Mouse (Mus musculus) G1E (cell line): Measurements from ENCODE around the gene Pet100. TPM values are rescaled to one million over a fixed set of nuclear protein-coding genes. Genes with fewer than 3 reads are reported as not detected.

Experiments
- ATAC-seq: 2 replicates; pipeline ENCODE4 v1.8.0; 2016; ENCODE audit warnings: mild to moderate bottlenecking; ENCODE audit not compliant: insufficient number of reproducible peaks, poor library complexity, low FRiP score, severe bottlenecking; ENCODE audit errors: extremely low read depth
- DNase-seq: peaks from one replicate; pipeline ENCODE4 v3.0.0; 2012; ENCODE audit warnings: low spot score
- H3K27me3 ChIP-seq: 2 replicates; pipeline ENCODE4 v1.6.1; 2012; ENCODE audit warnings: mild to moderate bottlenecking, low read length, inconsistent platforms; ENCODE audit not compliant: insufficient read depth
- H3K36me3 ChIP-seq: replicated peaks from 2 replicates; pipeline ENCODE3; 2012; ENCODE audit warnings: mild to moderate bottlenecking, inconsistent platforms
- H3K4me1 ChIP-seq: 2 replicates; pipeline ENCODE4 v1.6.1; 2012; ENCODE audit warnings: low read depth, low read length, inconsistent platforms, mixed read lengths; ENCODE audit not compliant: insufficient read depth
- H3K4me3 ChIP-seq: 2 replicates; pipeline ENCODE4 v1.5.1; 2012; ENCODE audit warnings: low read depth, mild to moderate bottlenecking, inconsistent platforms, low read length, moderate library complexity, mixed read lengths
- H3K9me3 ChIP-seq: replicated peaks from 2 replicates; pipeline ENCODE4 v1.6.1; 2012; ENCODE audit warnings: inconsistent platforms
- CTCF ChIP-seq: IDR thresholded peaks from 2 replicates; pipeline ENCODE4 v1.5.1; 2012; ENCODE audit warnings: low read depth, low read length, inconsistent platforms, mixed read lengths
- GATA1 ChIP-seq: IDR thresholded peaks from 2 replicates; pipeline ENCODE4 v1.6.1; 2012; ENCODE audit warnings: borderline replicate concordance, low read length, inconsistent platforms, mixed read lengths
- GATA2 ChIP-seq: IDR thresholded peaks from 2 replicates; pipeline ENCODE4 v1.6.1; 2012; ENCODE audit warnings: low read depth, low read length, inconsistent platforms, borderline replicate concordance
- POLR2AphosphoS5 ChIP-seq: IDR thresholded peaks from 2 replicates; pipeline ENCODE4 v1.6.1; 2012; ENCODE audit warnings: low read depth, low read length, inconsistent platforms; ENCODE audit not compliant: insufficient replicate concordance
- TAL1 ChIP-seq: conservative IDR thresholded peaks from 2 replicates; pipeline ENCODE4 v1.6.1; 2012; ENCODE audit warnings: low read depth, low read length, inconsistent platforms, mixed read lengths
- polyA plus RNA-seq: library from polyadenylated mRNA; stranded (reverse); fragments of >175 nt; gene quantifications from 2 replicates; pipeline ENCODE4 v1.2.3, GENCODE M21; 2012
- total RNA-seq, 2 experiments: library from RNA; stranded (forward) in 1 of 2; stranded (reverse) in 1 of 2; fragments of 200-1000 nt in 1 of 2; fragments of >200 nt in 1 of 2; fragmentation: Nextera tagmentation in 1 of 2; gene quantifications; 2 replicates each; pipeline ENCODE4 v1.2.3; 2014 to 2017

Pet100 gene
- total and polyA plus RNA-seq, 3 experiments: 22.2 to 116 (median 52.9) TPM

GRCm38 (mm10) chr8:3599219-3599618 is 22.1 kb upstream of the Pet100 start:
- no peaks in the 10 kb centered on the region for H3K9me3 ChIP-seq
- peaks cover 19% of the 10 kb centered on the region for H3K4me1 ChIP-seq
- H3K4me3 ChIP-seq: no peak overlapping the region
- DNase-seq (no peak), ATAC-seq (no peak)
- H3K36me3 ChIP-seq: no peaks in the 10 kb centered on the region
- peaks cover 38% of the 10 kb centered on the region for H3K27me3 ChIP-seq
- no peak for TF ChIP-seq POLR2AphosphoS5
- no peak for TF ChIP-seq TAL1
- TF ChIP-seq GATA2: no peak
- TF ChIP-seq GATA1: no peak
- TF ChIP-seq CTCF: no peak

GRCm38 (mm10) chr8:3600401-3600800 is 20.9 kb upstream of the Pet100 start:
- Histone ChIP-seq H3K27me3 (peaks cover 42% of the 10 kb centered on the region), H3K36me3 (no peaks in the 10 kb centered on the region), H3K9me3 (no peaks in the 10 kb centered on the region), H3K4me1 (peaks cover 19% of the 10 kb centered on the region), H3K4me3 (no peak overlapping the region)
- ATAC-seq (no peak), DNase-seq (no peak)
- TF ChIP-seq TAL1 (no peak), GATA1 (no peak), GATA2 (no peak), CTCF (no peak), POLR2AphosphoS5 (no peak)

- peaks cover 33% of the 10 kb centered on the region for H3K27me3 ChIP-seq
- H3K36me3 ChIP-seq: peaks cover 15% of the 10 kb centered on the region
- TF ChIP-seq GATA2: no peak
- TF ChIP-seq GATA1: no peak
- H3K4me1 ChIP-seq: peaks cover 25% of the 10 kb centered on the region
- ATAC-seq (no peak), DNase-seq (no peak)
- no peaks in the 10 kb centered on the region for H3K9me3 ChIP-seq
- no peak overlapping the region for H3K4me3 ChIP-seq
Observed at GRCm38 (mm10) chr8:3603439-3603838, 17.9 kb upstream of the Pet100 start.

- 0 out of 2 replicates have a peak, but pooled peaks have one; percentile 24 for ATAC-seq
- peak overlapping the region; percentile 11; the same call in 1 of the 2 replicates for H3K4me3 ChIP-seq
- H3K4me1 ChIP-seq: peaks cover 27% of the 10 kb centered on the region
- TF ChIP-seq CTCF (no peak), GATA2 (no peak), POLR2AphosphoS5 (no peak), TAL1 (no peak), GATA1 (no peak)
- no peaks in the 10 kb centered on the region for H3K9me3 ChIP-seq
- peak; percentile 60 for DNase-seq
- H3K36me3 ChIP-seq: peaks cover 46% of the 10 kb centered on the region
- H3K27me3 ChIP-seq: peaks cover 23% of the 10 kb centered on the region
Observed at GRCm38 (mm10) chr8:3606593-3606992, 14.8 kb upstream of the Pet100 start.

GRCm38 (mm10) chr8:3607822-3608221 is 13.5 kb upstream of the Pet100 start:
- peaks cover 17% of the 10 kb centered on the region for H3K27me3 ChIP-seq
- DNase-seq (no peak), ATAC-seq (no peak)
- no peak overlapping the region for H3K4me3 ChIP-seq
- H3K36me3 ChIP-seq: peaks cover 59% of the 10 kb centered on the region
- peaks cover 29% of the 10 kb centered on the region for H3K4me1 ChIP-seq
- H3K9me3 ChIP-seq: no peaks in the 10 kb centered on the region
- TF ChIP-seq POLR2AphosphoS5 (no peak), GATA2 (no peak), TAL1 (no peak), GATA1 (no peak), CTCF (no peak)

GRCm38 (mm10) chr8:3609046-3609815 is 12.1 kb upstream of the Pet100 start:
- Histone ChIP-seq H3K27me3 (peaks cover 5% of the 10 kb centered on the region), H3K4me3 (no peak overlapping the region), H3K9me3 (no peaks in the 10 kb centered on the region), H3K4me1 (peaks cover 30% of the 10 kb centered on the region), H3K36me3 (peaks cover 73% of the 10 kb centered on the region)
- DNase-seq (no peak), ATAC-seq (no peak)
- TF ChIP-seq CTCF (no peak), TAL1 (no peak), GATA2 (no peak), GATA1 (no peak), POLR2AphosphoS5 (no peak)
